Mouse (Mus musculus) adrenal gland, postnatal 25 days (tissue): Measurements from ENCODE around the gene Pcnt. TPM values are rescaled to one million over a fixed set of nuclear protein-coding genes. Genes with fewer than 3 reads are reported as not detected.

ENCODE experiments used
- DNase-seq: peaks from one replicate; pipeline ENCODE4 v3.0.0; 2021; ENCODE audit warnings: mixed read lengths
- long read RNA-seq: library from polyadenylated mRNA; stranded (forward); transcript quantifications from one replicate; pipeline ENCODE4 v2.0.0, GENCODE M21; 2021
- total RNA-seq: library from RNA; stranded (reverse); gene quantifications from 2 replicates; pipeline ENCODE4 v1.2.3, GENCODE M21; 2021

The Pcnt gene
- total RNA-seq = 22.2 and 23.9 TPM in 2 replicates
- long read RNA-seq, full-length matches to known transcripts = 1 of 16 reads
- long read RNA-seq, partial matches to known transcripts = 10 of 16 reads
- long read RNA-seq, other reads (novel, unspliced or antisense) = 5 of 16 reads

GRCm38 (mm10) chr10:76442178-76443088 is at the start of gene Pcnt:
Pcnt (minus strand) TSS chr10:76442786.
- peak; percentile 97 for DNase-seq

GRCm38 (mm10) chr10:76489205-76489604 is 46.6 kb upstream of the Pcnt start:
- no peak for DNase-seq

GRCm38 (mm10) chr10:76488265-76488664 is 45.7 kb upstream of the Pcnt start:
- no peak for DNase-seq

GRCm38 (mm10) chr10:76486302-76486701 is 43.7 kb upstream of the Pcnt start:
- no peak for DNase-seq

GRCm38 (mm10) chr10:76481480-76481879 is 38.9 kb upstream of the Pcnt start:
- DNase-seq = no peak

GRCm38 (mm10) chr10:76480851-76481250 is 38.3 kb upstream of the Pcnt start:
- DNase-seq = no peak

- DNase-seq = no peak
These were observed 31.2 kb upstream of the Pcnt start for GRCm38 (mm10) chr10:76473759-76474158.

GRCm38 (mm10) chr10:76468203-76469162 is 25.9 kb upstream of the Pcnt start, which contains the start of the genes Mcm3ap and Ybey:
Mcm3ap (plus strand) TSS chr10:76468927.
Ybey (minus strand) TSS chr10:76469114.
- DNase-seq = peak; percentile 87

- no peak for DNase-seq
These were observed 20.1 kb upstream of the Pcnt start for GRCm38 (mm10) chr10:76462721-76463120.

GRCm38 (mm10) chr10:76462312-76462711 is 19.7 kb upstream of the Pcnt start:
- no peak for DNase-seq

- peak; percentile 20 for DNase-seq
These were observed 18.7 kb upstream of the Pcnt start for GRCm38 (mm10) chr10:76461255-76461654.

GRCm38 (mm10) chr10:76455289-76455688 is 12.7 kb upstream of the Pcnt start:
- peak; percentile 62 for DNase-seq

- DNase-seq = no peak
These were observed 6.3 kb upstream of the Pcnt start, which contains the start of gene 2610028H24Rik for GRCm38 (mm10) chr10:76448851-76449250. 2610028H24Rik (plus strand) TSS chr10:76449081.

- DNase-seq = no peak
These were observed 5.0 kb upstream of the Pcnt start for GRCm38 (mm10) chr10:76447406-76448229.

- DNase-seq = no peak
These were observed 3.6 kb upstream of the Pcnt start for GRCm38 (mm10) chr10:76445996-76446681.

GRCm38 (mm10) chr10:76440281-76440680 is 2.3 kb downstream of the Pcnt start, which contains the start of gene AC141477.1:
AC141477.1 (minus strand) TSS chr10:76440444.
- DNase-seq = no peak

GRCm38 (mm10) chr10:76439107-76439890 is 3.3 kb downstream of the Pcnt start:
- DNase-seq = no peak

GRCm38 (mm10) chr10:76433925-76434324 is 8.7 kb downstream of the Pcnt start:
- DNase-seq = no peak

GRCm38 (mm10) chr10:76425674-76426073 is 16.9 kb downstream of the Pcnt start:
- DNase-seq = no peak

- DNase-seq = no peak
These were observed 25.8 kb downstream of the Pcnt start for GRCm38 (mm10) chr10:76416811-76417210.
